Mouse (Mus musculus) heart, embryonic 11.5 days (tissue): Measurements from ENCODE around the gene Kcnh6. TPM values are rescaled to one million over a fixed set of nuclear protein-coding genes. Genes with fewer than 3 reads are reported as not detected.

Experiments used
- ATAC-seq: fragments of 200-750 bp; cut with Nextera tagmentation; replicated peaks from 2 replicates; pipeline ENCODE4 v1.8.0; 2017; ENCODE audit warnings: moderate library complexity; ENCODE audit not compliant: insufficient number of reproducible peaks, low FRiP score, low TSS enrichment
- H3K27ac ChIP-seq: fragments of 300-500 bp; sonication (generic); 2 replicates; pipeline ENCODE4 v1.5.1; 2014; ENCODE audit warnings: mild to moderate bottlenecking, low read depth, low read length
- H3K27me3 ChIP-seq: fragments of 300-500 bp; sonication (generic); 2 replicates; pipeline ENCODE4 v1.6.1; 2014; ENCODE audit warnings: mild to moderate bottlenecking, low read length, mixed read lengths; ENCODE audit not compliant: control insufficient read depth, insufficient read depth
- H3K36me3 ChIP-seq: fragments of 300-500 bp; sonication (generic); 2 replicates; pipeline ENCODE4 v1.6.1; 2014; ENCODE audit warnings: mild to moderate bottlenecking, low read length, moderate library complexity, mixed read lengths; ENCODE audit not compliant: control insufficient read depth, insufficient read depth
- H3K4me1 ChIP-seq: fragments of 300-500 bp; sonication (generic); 2 replicates; pipeline ENCODE4 v1.6.1; 2014; ENCODE audit warnings: low read length; ENCODE audit not compliant: control insufficient read depth, insufficient read depth
- H3K4me2 ChIP-seq: fragments of 300-500 bp; sonication (generic); 2 replicates; pipeline ENCODE4 v1.6.1; 2014; ENCODE audit warnings: mild to moderate bottlenecking, moderate library complexity
- H3K4me3 ChIP-seq: fragments of 300-500 bp; sonication (generic); 2 replicates; pipeline ENCODE4 v1.5.1; 2014; ENCODE audit warnings: low read depth, low read length
- H3K9ac ChIP-seq: fragments of 300-500 bp; sonication (generic); 2 replicates; pipeline ENCODE4 v1.6.1; 2014; ENCODE audit warnings: mild to moderate bottlenecking, low read depth, low read length, moderate library complexity
- H3K9me3 ChIP-seq: fragments of 300-500 bp; sonication (generic); replicated peaks from 2 replicates; pipeline ENCODE4 v1.6.1; 2016; ENCODE audit warnings: low read length; ENCODE audit not compliant: control insufficient read depth
- WGBS: fragments of 180-500 bp; shearing (Covaris S2); extraction: QIAGEN DNeasy Blood & Tissue Kit; methylation state at CpG from one replicate; pipeline ENCODE4 v1.1.7; 2014; ENCODE audit not compliant: insufficient replicate concordance; 5-methylcytosine and 5-hydroxymethylcytosine counted together
- polyA plus RNA-seq: library from polyadenylated mRNA; unstranded; fragments of >200 nt; fragmentation: Nextera tagmentation; extraction: Ambion mirVana; gene quantifications from 2 replicates; pipeline ENCODE4 v1.2.1, GENCODE M21; 2014

The Kcnh6 gene
- polyA plus RNA-seq, 1 experiment from 2014 or later = 0.40 TPM

DNA sequence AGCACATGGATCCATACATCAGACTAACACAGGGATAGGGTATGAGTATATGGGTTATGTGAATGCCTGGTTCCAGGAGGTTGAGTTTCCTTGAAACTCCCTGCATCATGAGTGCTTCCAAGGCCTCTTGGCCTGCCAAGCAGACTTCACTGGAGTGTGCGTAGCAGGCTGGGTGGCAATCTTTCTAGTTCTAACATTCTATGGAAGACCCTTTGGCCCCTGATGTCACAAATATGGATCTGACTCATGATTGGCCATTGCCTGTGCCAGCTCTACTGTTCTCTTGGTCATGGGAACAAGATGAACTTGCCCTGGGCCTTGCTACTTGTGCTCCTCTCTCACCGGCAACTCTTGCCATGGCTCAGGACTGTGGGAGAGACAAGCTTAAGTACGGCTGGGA, 13.5 kb upstream of the Kcnh6 start, which contains the start of gene Ace3:
Ace3 (plus strand) TSS at position 301 of the 400 bp plus-strand sequence.
- no peaks in the 10 kb centered on the region for H3K4me1 ChIP-seq
- no peak for ATAC-seq
- no peak within 1 kb of the TSS for H3K4me3 ChIP-seq
- no peak within 1 kb of the TSS for H3K27ac ChIP-seq
- H3K9me3 ChIP-seq = no peaks in the 10 kb centered on the region
- WGBS = 87% methylated on average over 3 of the region's 3 CpGs
- no peak within 1 kb of the TSS for H3K9ac ChIP-seq
- no peaks in the 10 kb centered on the region for H3K36me3 ChIP-seq
- H3K4me2 ChIP-seq = no peak within 1 kb of the TSS
- no peaks in the 10 kb centered on the region; the same call in 1 of the 2 replicates for H3K27me3 ChIP-seq

DNA sequence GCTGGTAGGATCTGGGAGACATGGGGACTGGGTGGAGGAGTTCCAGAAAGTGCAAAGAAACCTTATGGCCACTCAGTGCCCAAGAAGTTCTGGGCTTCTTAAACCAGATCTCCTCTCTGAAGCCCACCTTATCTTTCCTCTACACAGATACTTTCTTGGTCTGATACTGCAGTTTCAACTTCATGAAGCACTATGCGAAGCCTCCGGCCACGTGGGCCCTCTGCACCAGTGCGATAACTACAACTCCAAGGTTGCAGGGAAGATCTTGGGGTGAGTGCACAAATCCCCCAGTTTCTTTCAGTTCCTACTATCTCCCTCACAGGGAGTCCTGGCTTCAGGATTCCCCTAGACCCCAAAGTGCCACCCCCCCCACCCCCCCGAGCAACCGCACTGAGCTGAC, 7.9 kb upstream of the Kcnh6 start:
- no peak for ATAC-seq
- 89% methylated on average over 6 of the region's 6 CpGs for WGBS

DNA sequence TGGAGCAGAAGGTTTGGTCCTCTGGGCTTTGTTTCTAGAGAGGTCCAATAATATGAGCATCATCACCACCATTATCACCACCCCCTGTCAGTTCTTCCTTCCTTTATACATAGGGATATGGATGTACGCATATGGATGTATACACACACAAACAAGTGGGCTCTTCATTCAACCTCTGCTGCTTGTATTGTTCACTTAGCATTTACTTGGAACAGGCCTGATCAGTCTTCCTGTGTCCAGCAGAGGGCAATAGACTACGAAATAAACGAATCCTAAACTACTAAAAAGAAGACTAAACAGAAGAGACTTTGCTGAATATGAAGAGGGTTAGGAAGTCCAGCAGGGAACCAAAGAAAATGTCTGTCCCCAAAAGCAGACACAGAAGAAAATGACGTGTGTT, 6.2 kb upstream of the Kcnh6 start:
- WGBS = 47% methylated on average over 4 of the region's 4 CpGs
- H3K27me3 ChIP-seq = peaks cover 4% of the 10 kb centered on the region; the same call in 1 of the 2 replicates

More for the DNA sequence above, 7.9 kb upstream of the Kcnh6 start:
- no peaks in the 10 kb centered on the region for H3K4me1 ChIP-seq
- no peaks in the 10 kb centered on the region for H3K36me3 ChIP-seq
- H3K9me3 ChIP-seq = no peaks in the 10 kb centered on the region
- H3K27ac ChIP-seq = no peak overlapping the region
- peaks cover 4% of the 10 kb centered on the region; the same call in 1 of the 2 replicates for H3K27me3 ChIP-seq
- no peak overlapping the region for H3K4me3 ChIP-seq
- H3K9ac ChIP-seq = no peak overlapping the region
- no peak overlapping the region for H3K4me2 ChIP-seq

DNA sequence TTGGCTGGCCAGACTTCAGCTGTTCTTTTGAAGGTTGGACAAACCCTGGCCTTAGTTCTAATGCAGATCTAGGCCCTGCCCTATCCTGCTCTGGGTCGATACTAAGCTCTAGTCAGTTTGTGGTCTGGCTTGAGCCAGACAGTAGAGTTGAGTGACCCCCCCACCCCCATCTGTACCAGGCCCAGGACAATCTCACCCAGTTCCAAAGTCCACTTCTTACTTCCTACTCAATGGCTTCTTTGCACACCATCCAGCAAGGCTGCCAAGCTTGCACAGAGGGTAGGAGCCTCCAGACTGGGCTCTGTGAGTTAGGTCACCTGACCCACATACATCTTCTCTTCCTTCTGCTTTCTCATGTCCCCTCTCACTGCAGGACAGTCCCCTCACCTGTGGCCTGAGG, 3.3 kb upstream of the Kcnh6 start:
- WGBS = 89% methylated on average over 1 of the region's 1 CpGs

More for the DNA sequence above, 6.2 kb upstream of the Kcnh6 start:
- Histone ChIP-seq H3K9ac (no peak overlapping the region), H3K9me3 (no peaks in the 10 kb centered on the region), H3K27ac (no peak overlapping the region), H3K4me1 (no peaks in the 10 kb centered on the region), H3K4me2 (no peak overlapping the region), H3K36me3 (no peaks in the 10 kb centered on the region), H3K4me3 (no peak overlapping the region)
- no peak for ATAC-seq

DNA sequence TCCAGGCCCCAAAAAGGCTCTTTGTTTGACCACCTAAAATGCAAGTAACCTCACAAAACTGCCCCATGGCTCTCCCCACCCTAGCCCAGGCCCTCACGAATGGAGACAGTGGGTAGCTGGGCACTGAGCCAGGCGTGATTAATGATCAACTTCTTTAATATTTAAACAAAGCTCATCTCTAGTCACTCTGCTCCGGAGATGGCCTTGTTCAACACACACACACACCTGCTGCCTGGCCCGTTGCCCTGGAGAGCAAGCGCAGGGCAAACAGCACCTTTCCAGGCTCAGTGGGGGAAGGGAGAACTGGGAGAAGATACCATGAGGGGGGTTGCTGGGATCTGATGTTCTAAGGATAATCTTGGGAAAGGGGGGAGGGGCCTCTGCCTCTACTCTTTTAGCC, 2.0 kb upstream of the Kcnh6 start:
- H3K4me1 ChIP-seq = no peaks in the 10 kb centered on the region
- H3K9me3 ChIP-seq = no peaks in the 10 kb centered on the region
- H3K4me2 ChIP-seq = no peak overlapping the region
- no peak overlapping the region for H3K4me3 ChIP-seq
- H3K36me3 ChIP-seq = no peaks in the 10 kb centered on the region
- no peak for ATAC-seq
- H3K27ac ChIP-seq = no peak overlapping the region
- H3K9ac ChIP-seq = no peak overlapping the region
- H3K27me3 ChIP-seq = peaks cover 24% of the 10 kb centered on the region
- 44% methylated on average over 5 of the region's 5 CpGs for WGBS

More for the DNA sequence above, 3.3 kb upstream of the Kcnh6 start:
- no peaks in the 10 kb centered on the region for H3K9me3 ChIP-seq
- no peak overlapping the region for H3K27ac ChIP-seq
- H3K4me3 ChIP-seq = no peak overlapping the region
- peaks cover 16% of the 10 kb centered on the region for H3K27me3 ChIP-seq
- H3K9ac ChIP-seq = no peak overlapping the region
- H3K36me3 ChIP-seq = no peaks in the 10 kb centered on the region
- no peak overlapping the region for H3K4me2 ChIP-seq
- no peaks in the 10 kb centered on the region for H3K4me1 ChIP-seq
- no peak for ATAC-seq

DNA sequence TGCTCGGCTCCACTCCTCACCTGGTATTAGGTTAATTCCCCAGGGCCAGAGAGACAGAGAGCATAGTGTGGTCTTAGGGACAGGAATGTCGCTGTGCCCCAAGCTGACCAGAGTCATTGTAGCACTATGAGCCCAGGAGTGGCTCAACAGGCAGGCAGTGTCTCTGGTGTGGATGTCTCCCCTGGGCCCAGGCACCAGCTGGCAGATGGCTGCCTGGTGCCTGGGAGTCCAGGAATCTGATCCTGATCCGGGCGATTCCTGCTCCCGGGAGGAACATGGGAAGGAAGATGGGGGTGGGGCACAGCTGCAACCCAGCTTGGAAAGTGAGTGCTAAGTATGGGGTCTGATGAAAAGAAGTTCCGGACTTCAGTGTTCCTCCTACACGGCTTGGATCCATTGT, 4.8 kb downstream of the Kcnh6 start:
- no peak overlapping the region for H3K4me2 ChIP-seq
- no peak for ATAC-seq
- H3K9ac ChIP-seq = no peak overlapping the region
- 47% methylated on average over 7 of the region's 7 CpGs for WGBS
- peaks cover 3% of the 10 kb centered on the region; the same call in 1 of the 2 replicates for H3K4me1 ChIP-seq
- H3K27ac ChIP-seq = no peak overlapping the region
- peaks cover 23% of the 10 kb centered on the region for H3K27me3 ChIP-seq
- no peak overlapping the region for H3K4me3 ChIP-seq
- no peaks in the 10 kb centered on the region for H3K9me3 ChIP-seq
- H3K36me3 ChIP-seq = no peaks in the 10 kb centered on the region

DNA sequence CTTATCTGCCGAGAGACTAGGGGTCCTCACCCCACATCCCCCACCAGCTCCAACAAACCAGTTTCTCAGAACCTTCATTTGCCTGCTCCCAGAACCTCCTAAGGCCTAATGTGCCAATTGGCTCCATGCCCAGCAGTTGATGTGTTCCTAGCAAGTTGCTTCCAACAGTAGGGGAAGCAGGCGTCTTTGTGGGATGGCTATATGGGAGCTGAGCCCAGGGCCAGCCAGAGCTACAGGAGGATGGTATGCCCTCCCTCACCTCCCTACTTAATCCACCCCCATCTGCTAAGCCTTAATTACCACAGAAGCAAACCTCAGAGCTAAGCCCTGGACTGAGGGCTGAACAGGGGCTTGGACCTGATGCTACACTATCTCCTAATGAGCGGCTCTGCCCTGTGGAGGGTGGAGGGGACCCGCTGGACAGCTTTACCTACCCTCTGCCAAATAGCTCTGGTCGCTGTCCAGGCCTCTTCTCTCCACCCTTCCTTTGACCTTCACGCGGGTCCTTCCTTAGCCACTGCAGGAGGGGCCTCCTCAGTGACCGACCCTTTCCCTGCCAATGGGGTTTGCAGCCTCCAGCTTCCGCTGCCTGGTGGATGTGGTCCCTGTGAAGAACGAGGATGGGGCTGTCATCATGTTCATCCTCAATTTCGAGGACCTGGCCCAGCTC, 5.8 kb downstream of the Kcnh6 start:
- Histone ChIP-seq H3K9me3 (no peaks in the 10 kb centered on the region), H3K4me1 (peaks cover 3% of the 10 kb centered on the region; the same call in 1 of the 2 replicates), H3K4me2 (no peak overlapping the region), H3K27ac (no peak overlapping the region), H3K4me3 (no peak overlapping the region), H3K27me3 (peaks cover 23% of the 10 kb centered on the region), H3K9ac (no peak overlapping the region), H3K36me3 (no peaks in the 10 kb centered on the region)
- 60% methylated on average over 11 of the region's 11 CpGs for WGBS
- ATAC-seq = no peak

DNA sequence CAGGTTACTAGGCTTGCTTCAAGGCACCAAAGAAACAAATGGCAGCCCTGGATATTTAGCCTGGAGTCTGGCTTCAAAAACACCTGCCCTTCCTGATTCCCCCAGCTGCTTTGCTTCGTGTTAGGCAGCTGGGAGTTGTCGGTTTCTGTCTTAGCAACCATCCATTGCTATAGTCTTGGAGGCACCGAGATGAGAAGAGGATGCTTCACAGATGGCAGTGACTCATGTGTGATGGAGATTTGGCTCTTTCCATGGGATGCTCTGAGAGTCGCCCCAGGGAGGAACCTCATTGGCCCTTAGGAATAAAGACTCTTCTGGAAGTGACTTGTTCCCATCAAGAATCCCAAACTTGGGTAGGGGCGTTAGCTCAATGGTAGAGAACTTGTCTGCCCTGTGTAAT, 8.5 kb downstream of the Kcnh6 start:
- H3K9ac ChIP-seq = no peak overlapping the region
- 78% methylated on average over 5 of the region's 5 CpGs for WGBS
- no peak overlapping the region for H3K27ac ChIP-seq
- no peak overlapping the region for H3K4me2 ChIP-seq
- no peak overlapping the region for H3K4me3 ChIP-seq
- no peak for ATAC-seq
- H3K27me3 ChIP-seq = peaks cover 25% of the 10 kb centered on the region
- peaks cover 14% of the 10 kb centered on the region for H3K4me1 ChIP-seq
- H3K9me3 ChIP-seq = no peaks in the 10 kb centered on the region
- H3K36me3 ChIP-seq = no peaks in the 10 kb centered on the region
